Mouse (Mus musculus) G1E (cell line): ENCODE results near the gene Rpl26.

ENCODE experiments used
- CTCF ChIP-seq: IDR thresholded peaks from 2 replicates; pipeline ENCODE4 v1.5.1; 2012; ENCODE audit warnings: low read depth, low read length, inconsistent platforms, mixed read lengths
- GATA1 ChIP-seq: IDR thresholded peaks from 2 replicates; pipeline ENCODE4 v1.6.1; 2012; ENCODE audit warnings: borderline replicate concordance, low read length, inconsistent platforms, mixed read lengths
- GATA2 ChIP-seq: IDR thresholded peaks from 2 replicates; pipeline ENCODE4 v1.6.1; 2012; ENCODE audit warnings: low read depth, low read length, inconsistent platforms, borderline replicate concordance
- POLR2AphosphoS5 ChIP-seq: IDR thresholded peaks from 2 replicates; pipeline ENCODE4 v1.6.1; 2012; ENCODE audit warnings: low read depth, low read length, inconsistent platforms; ENCODE audit not compliant: insufficient replicate concordance
- TAL1 ChIP-seq: conservative IDR thresholded peaks from 2 replicates; pipeline ENCODE4 v1.6.1; 2012; ENCODE audit warnings: low read depth, low read length, inconsistent platforms, mixed read lengths

- TF ChIP-seq CTCF = no peak
- no peak for TF ChIP-seq TAL1
- no peak for TF ChIP-seq GATA1
- TF ChIP-seq POLR2AphosphoS5 = no peak
- no peak for TF ChIP-seq GATA2
These were observed 17.0 kb upstream of the Rpl26 start for GRCm38 (mm10) chr11:68884368-68884767.
